Mouse (Mus musculus) R1 (cell line): ENCODE results near the gene Olfm4.

Source experiments
- DNase-seq: peaks from one replicate; pipeline ENCODE4 v3.0.0-alpha.2; 2018; ENCODE audit warnings: low read depth, low spot score

Gene Olfm4

GRCm38 (mm10) chr14:79983781-79984180 lies at the start of gene Olfm4:
Olfm4 (plus strand) TSS chr14:79984081.
- DNase-seq = no peak

DNA sequence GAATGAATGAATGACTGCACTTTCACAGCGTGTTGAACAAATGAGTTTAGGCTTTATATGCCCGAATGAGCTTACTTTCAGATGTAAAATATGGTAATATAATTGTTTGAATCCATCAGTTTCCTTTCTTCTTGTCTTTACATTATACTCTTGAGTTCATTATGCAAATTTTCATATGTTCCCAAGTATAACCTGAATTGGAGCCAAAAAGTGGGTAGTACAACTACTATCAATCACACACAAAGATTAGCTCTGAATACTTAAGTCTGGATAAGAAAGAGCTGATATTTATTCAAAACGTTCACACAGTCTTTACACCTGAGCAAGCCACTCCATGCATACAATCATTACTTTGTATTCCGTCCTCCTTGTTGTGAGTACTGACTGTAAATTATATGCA lies 49.5 kb upstream of the Olfm4 start:
- no peak for DNase-seq

DNA sequence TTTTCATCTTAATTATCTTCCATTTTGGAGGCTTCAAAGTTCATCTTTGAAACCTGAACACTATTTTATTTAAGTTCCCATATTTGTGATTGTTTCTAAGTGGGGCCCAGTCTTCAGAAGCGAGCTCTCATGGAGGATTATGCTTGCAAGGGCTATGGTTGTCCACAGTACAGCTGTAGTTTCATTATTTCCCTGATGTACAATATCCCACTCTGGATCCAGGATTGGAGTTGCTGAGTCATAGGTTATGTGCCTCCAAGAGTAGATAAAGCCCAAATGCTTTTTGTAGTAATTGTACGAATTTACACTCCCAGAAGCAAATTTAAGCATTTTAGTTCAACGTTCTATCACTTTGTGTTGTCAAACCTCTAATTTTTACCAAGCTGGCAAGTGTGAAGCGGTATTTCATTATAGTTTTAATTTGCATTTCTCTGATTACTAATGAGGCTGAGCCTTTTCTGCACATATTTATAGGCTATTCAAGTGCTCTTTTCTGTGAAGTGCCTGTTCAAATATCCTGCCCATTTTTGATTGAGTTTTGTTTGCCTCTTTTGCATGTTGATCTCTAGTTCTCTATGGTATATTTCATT lies 46.9 kb upstream of the Olfm4 start:
- no peak for DNase-seq

DNA sequence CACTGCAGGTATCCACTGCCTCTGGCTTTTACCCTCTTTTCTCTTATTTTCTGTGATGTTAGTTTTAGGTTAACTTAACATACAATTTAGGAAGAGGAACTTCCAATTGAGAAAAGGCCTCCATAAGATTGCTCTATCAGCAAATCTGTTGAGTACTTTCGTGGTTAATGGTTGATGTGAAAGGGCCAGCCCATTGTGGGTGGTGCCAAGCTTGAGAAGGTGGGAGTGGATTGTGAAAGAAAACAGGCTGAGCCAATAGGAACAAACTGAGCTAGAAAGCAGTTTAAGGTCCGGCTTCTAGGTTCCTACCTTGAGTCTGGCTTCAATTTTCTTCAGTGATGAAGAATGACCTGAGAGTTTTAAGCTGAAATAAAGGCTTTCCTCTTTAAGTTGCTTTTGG lies 38.0 kb upstream of the Olfm4 start:
- peak; percentile 4 for DNase-seq

- DNase-seq = peak; percentile 8
Observed at GRCm38 (mm10) chr14:79955678-79956077, 28.2 kb upstream of the Olfm4 start.

DNA sequence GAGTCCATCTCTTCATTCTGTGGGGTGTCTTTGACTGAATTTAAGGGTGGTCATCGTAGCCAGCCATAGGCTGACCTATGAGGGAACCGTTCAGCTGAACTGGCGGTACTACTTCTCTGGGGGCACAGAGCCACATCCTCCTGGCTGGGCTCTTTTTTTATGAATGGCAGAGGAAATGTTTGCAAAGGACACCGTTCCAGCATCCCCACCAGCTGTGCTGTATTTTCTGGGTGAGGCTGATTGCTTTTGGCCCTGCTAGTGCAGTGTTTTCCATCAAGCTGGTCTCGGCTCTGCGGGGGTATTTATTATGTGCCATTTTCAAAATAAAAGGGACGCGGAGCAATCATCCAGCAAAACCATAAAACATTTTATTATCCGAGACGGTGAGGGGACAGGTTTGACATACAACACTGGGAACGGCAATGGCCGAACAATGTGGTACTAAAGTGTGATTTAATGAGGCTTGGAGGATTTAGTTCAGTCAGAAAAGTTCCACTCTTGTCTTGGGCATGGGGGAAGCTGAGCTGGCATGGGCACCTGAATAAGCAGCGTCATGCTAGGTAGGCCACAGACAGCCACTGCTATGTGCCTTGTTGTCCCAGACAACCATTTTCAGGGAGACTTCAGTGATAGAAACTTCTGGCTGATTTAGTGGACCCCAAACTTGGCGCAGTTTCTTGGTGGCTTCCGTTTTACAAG lies 25.9 kb upstream of the Olfm4 start:
- no peak for DNase-seq

- no peak for DNase-seq
Observed at GRCm38 (mm10) chr14:79961187-79961586, 22.7 kb upstream of the Olfm4 start.

GRCm38 (mm10) chr14:79961602-79962001 lies 22.3 kb upstream of the Olfm4 start:
- DNase-seq = no peak

DNA sequence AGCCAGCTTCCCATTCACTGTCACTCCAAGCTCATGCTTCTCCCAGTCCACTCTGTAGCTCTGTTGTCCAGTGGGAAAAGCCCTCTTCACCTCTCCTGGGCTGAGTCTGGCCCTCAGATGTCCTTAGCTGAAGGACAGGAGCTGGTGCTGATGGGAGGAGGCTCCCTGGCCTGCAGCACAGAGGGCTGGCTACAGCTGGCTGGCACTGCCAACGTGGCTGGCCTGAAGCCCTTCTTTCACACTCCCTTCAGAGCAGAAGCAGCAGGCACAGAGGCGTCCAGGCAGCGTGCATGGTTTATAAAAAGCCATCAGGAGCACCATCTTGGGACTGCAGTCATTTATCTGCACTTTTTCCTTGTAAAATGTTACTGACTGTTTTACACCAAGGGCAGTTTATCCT lies 13.7 kb upstream of the Olfm4 start:
- no peak for DNase-seq

- DNase-seq = no peak
Observed at GRCm38 (mm10) chr14:79970928-79971738, 12.7 kb upstream of the Olfm4 start.

- DNase-seq = no peak
Observed at GRCm38 (mm10) chr14:79981437-79981836, 2.4 kb upstream of the Olfm4 start.

GRCm38 (mm10) chr14:79985137-79985670 lies 1.3 kb downstream of the Olfm4 start:
- DNase-seq = no peak

DNA sequence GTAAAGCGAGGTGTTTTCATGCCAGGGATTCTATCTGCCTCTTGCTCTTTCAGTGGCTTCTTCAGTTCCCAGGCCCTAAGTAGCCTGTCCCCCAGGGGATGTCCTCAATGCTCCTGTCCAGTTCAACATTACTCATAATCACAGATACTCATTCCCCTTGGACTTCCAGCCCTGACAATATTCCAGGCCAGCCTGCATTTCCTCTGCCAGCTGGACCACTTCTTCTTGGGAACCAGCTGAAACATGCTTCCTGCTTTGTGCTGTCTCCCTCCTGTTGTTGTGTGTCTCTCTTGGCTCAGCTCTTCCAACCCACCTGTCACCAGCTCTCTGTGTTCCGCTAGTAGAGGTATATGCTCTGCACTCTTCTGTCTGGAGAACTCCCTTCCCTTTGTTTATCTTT lies 1.8 kb downstream of the Olfm4 start:
- DNase-seq = no peak

DNA sequence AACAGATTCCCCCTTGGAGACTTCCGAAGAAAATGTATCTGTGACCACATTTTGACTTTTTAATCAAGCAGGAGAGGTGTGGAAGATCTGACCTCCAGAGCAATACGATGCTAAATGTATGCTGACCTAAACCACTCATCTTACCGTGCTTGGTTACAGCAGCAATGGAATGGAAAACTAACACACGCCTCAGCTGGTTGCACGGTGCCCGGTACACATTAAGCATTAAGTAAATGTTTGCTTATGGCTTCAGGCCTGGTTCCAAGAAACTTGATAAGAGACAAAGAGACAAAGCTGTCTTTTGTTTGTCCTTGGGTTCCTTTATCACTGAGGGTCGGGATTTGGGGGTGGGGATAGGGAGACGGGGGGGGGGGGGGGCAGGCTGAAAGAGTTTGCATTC lies 3.0 kb downstream of the Olfm4 start:
- no peak for DNase-seq

GRCm38 (mm10) chr14:79989785-79990184 lies 5.9 kb downstream of the Olfm4 start:
- DNase-seq = no peak

DNA sequence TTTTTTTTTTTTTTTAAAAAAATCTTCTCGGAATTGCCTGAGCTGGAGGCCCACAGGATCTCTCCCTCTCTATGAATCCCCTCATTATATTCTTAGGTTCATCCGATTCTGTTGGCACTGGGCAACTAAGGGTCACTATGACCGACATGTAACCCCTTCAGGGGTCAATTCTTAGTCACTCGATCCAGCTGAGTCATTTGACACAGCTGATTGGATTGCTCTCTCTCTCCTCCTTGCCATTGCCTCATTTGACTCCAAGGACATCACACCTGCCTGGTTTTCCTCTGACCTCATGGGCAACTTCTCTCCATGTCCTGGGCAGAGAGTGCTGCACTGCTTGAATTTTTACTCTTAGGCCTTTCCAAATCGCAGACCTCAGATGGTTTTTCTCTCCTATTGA lies 6.7 kb downstream of the Olfm4 start:
- no peak for DNase-seq

GRCm38 (mm10) chr14:79997534-79997933 lies 13.7 kb downstream of the Olfm4 start:
- DNase-seq = no peak

DNA sequence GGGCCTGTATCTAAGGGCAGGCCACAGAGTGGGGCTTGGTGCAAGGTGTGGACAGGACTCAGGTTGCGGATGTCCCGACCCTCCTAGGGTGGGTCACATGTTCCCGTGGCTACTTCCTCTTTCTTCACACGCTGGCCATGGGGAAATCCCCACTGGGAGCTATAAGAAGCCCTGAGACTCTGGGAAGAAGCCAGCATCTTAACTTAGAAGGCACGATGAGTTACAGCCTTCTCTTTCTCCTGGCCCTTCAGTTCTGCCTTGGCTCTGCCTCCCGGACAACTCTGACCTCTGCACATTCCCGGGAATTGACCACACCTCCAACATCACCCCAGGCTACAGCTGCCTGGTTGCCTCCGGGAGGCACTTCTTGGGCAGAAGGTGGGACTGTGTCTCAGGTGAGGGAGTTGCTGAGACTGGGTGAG lies 16.2 kb downstream of the Olfm4 start:
- no peak for DNase-seq

- DNase-seq = no peak
Observed at GRCm38 (mm10) chr14:80007686-80008085, 23.8 kb downstream of the Olfm4 start.

GRCm38 (mm10) chr14:80010426-80010825 lies 26.5 kb downstream of the Olfm4 start:
- DNase-seq = no peak

DNA sequence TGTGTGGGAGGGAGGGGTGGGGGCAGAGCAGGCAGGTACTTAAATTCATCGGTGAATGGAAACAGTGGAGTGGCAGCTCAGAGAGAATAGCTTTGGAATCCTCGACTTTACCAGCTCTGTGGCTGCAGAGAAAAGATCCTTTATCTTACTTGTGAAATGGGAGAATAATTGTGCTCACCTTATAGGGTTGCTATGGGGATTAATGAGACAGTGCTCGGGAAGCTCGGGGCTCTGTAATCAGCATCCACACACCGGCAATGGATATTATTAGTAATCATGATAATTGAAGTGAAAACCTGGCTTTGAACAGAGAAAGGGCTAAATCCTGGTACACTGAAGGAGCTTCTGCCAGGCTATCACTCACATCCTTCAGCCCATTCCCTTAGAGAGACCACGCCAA lies 31.1 kb downstream of the Olfm4 start:
- DNase-seq = no peak

DNA sequence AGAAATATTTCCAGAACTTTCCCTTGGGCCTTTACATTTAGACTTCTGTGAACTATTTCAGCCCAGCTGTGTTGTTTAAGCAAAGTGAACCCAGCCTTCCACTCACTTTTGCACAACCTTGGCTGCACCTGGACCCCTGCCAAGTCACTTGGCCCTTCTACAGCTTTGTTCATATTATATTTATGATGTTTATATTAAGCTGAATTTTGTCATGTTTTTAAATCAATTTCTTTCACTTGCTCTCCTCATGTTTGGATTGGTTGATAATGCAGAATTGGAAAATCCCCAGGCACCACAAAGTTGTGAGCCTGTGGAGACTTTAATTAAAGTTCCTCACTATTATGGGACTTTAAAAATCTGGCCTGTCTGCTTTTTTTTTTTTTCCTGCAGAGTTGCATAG lies 32.2 kb downstream of the Olfm4 start:
- DNase-seq = no peak

GRCm38 (mm10) chr14:80026078-80026477 lies 42.2 kb downstream of the Olfm4 start:
- no peak for DNase-seq
